Mouse (Mus musculus) neural tube, embryonic 14.5 days (tissue): ENCODE data around the gene Blmh. TPM values are rescaled to one million over a fixed set of nuclear protein-coding genes. Genes with fewer than 3 reads are reported as not detected.

Experiments
- ATAC-seq: fragments of 200-750 bp; cut with Nextera tagmentation; 2 replicates; pipeline ENCODE4 v1.8.0; 2017; ENCODE audit warnings: low read depth, mild to moderate bottlenecking, moderate TSS enrichment, moderate library complexity
- H3K27ac ChIP-seq: fragments of 300-500 bp; sonication (generic); 2 replicates; pipeline ENCODE4 v1.5.1; 2014; ENCODE audit warnings: low read depth, mild to moderate bottlenecking, control low read depth, low read length, moderate library complexity, mixed read lengths
- H3K27me3 ChIP-seq: fragments of 300-500 bp; sonication (generic); 2 replicates; pipeline ENCODE4 v1.6.1; 2014; ENCODE audit warnings: low read length; ENCODE audit not compliant: control insufficient read depth, insufficient read depth
- H3K36me3 ChIP-seq: fragments of 300-500 bp; sonication (generic); 2 replicates; pipeline ENCODE4 v1.6.1; 2014; ENCODE audit warnings: low read length, mixed read lengths; ENCODE audit not compliant: control insufficient read depth, insufficient read depth
- H3K4me1 ChIP-seq: fragments of 300-500 bp; sonication (generic); 2 replicates; pipeline ENCODE4 v1.6.1; 2014; ENCODE audit warnings: low read length; ENCODE audit not compliant: control insufficient read depth, insufficient read depth
- H3K4me2 ChIP-seq: fragments of 300-500 bp; sonication (generic); 2 replicates; pipeline ENCODE4 v1.6.1; 2014; ENCODE audit warnings: mild to moderate bottlenecking, low read depth, low read length, control low read depth
- H3K4me3 ChIP-seq: fragments of 300-500 bp; sonication (generic); 2 replicates; pipeline ENCODE4 v1.5.1; 2014; ENCODE audit warnings: low read depth, low read length, control low read depth, mixed read lengths
- H3K9ac ChIP-seq: fragments of 300-500 bp; sonication (generic); replicated peaks from 2 replicates; pipeline ENCODE4 v1.6.1; 2014; ENCODE audit warnings: low read depth, mild to moderate bottlenecking, control low read depth, low read length, mixed read lengths
- H3K9me3 ChIP-seq: fragments of 300-500 bp; sonication (generic); 2 replicates; pipeline ENCODE4 v1.6.1; 2016; ENCODE audit warnings: low read length; ENCODE audit not compliant: control insufficient read depth
- WGBS: fragments of 180-500 bp; shearing (Covaris S2); extraction: QIAGEN DNeasy Blood & Tissue Kit; methylation state at CpG from one replicate; pipeline ENCODE4 v1.1.7; 2014; 5-methylcytosine and 5-hydroxymethylcytosine counted together
- polyA plus RNA-seq: library from polyadenylated mRNA; unstranded; fragments of >200 nt; fragmentation: Nextera tagmentation; extraction: Ambion mirVana; gene quantifications from 2 replicates; pipeline ENCODE4 v1.2.1, GENCODE M21; 2014

Gene Blmh
- 117 and 135 TPM in 2 replicates for polyA plus RNA-seq

- no peak within 1 kb of the TSS for H3K9ac ChIP-seq
- H3K27ac ChIP-seq: no peak within 1 kb of the TSS
- no peak for ATAC-seq
- 89% methylated on average over 6 of the region's 6 CpGs for WGBS
- no peak within 1 kb of the TSS for H3K4me3 ChIP-seq
- no peak within 1 kb of the TSS for H3K4me2 ChIP-seq
- H3K27me3 ChIP-seq: no peaks in the 10 kb centered on the region
- no peaks in the 10 kb centered on the region for H3K36me3 ChIP-seq
- H3K9me3 ChIP-seq: no peaks in the 10 kb centered on the region
- no peaks in the 10 kb centered on the region for H3K4me1 ChIP-seq
These were observed at the start of gene Blmh for GRCm38 (mm10) chr11:76924759-76925236. TSS of gene Blmh (plus strand) at chr11:76924809.

GRCm38 (mm10) chr11:76879816-76880215 is 44.8 kb upstream of the Blmh start:
- 90% methylated on average over 5 of the region's 5 CpGs for WGBS
- H3K27ac ChIP-seq: no peak overlapping the region
- no peaks in the 10 kb centered on the region for H3K36me3 ChIP-seq
- no peaks in the 10 kb centered on the region for H3K4me1 ChIP-seq
- no peak for ATAC-seq
- H3K4me3 ChIP-seq: no peak overlapping the region
- H3K27me3 ChIP-seq: no peaks in the 10 kb centered on the region
- H3K9ac ChIP-seq: no peak overlapping the region
- H3K9me3 ChIP-seq: no peaks in the 10 kb centered on the region
- no peak overlapping the region for H3K4me2 ChIP-seq

- no peak for ATAC-seq
- Histone ChIP-seq H3K9me3 (no peaks in the 10 kb centered on the region), H3K4me3 (no peak overlapping the region), H3K27me3 (no peaks in the 10 kb centered on the region), H3K27ac (no peak overlapping the region), H3K4me2 (no peak overlapping the region), H3K9ac (no peak overlapping the region), H3K4me1 (no peaks in the 10 kb centered on the region), H3K36me3 (no peaks in the 10 kb centered on the region)
- WGBS: 65% methylated on average over 5 of the region's 5 CpGs
These were observed 40.2 kb upstream of the Blmh start for GRCm38 (mm10) chr11:76884451-76884850.

- H3K9me3 ChIP-seq: no peaks in the 10 kb centered on the region
- no peaks in the 10 kb centered on the region for H3K4me1 ChIP-seq
- ATAC-seq: no peak
- H3K36me3 ChIP-seq: no peaks in the 10 kb centered on the region
- H3K27ac ChIP-seq: no peak overlapping the region
- WGBS: 60% methylated on average over 10 of the region's 10 CpGs
- no peak overlapping the region for H3K4me2 ChIP-seq
- H3K27me3 ChIP-seq: no peaks in the 10 kb centered on the region
- H3K9ac ChIP-seq: no peak overlapping the region
- no peak overlapping the region for H3K4me3 ChIP-seq
These were observed 35.1 kb upstream of the Blmh start for GRCm38 (mm10) chr11:76889339-76890164.

GRCm38 (mm10) chr11:76891171-76891570 is 33.4 kb upstream of the Blmh start:
- H3K9me3 ChIP-seq: no peaks in the 10 kb centered on the region
- no peaks in the 10 kb centered on the region for H3K36me3 ChIP-seq
- no peaks in the 10 kb centered on the region for H3K27me3 ChIP-seq
- no peaks in the 10 kb centered on the region for H3K4me1 ChIP-seq
- H3K9ac ChIP-seq: no peak overlapping the region
- no peak overlapping the region for H3K27ac ChIP-seq
- ATAC-seq: no peak
- WGBS: 93% methylated on average over 7 of the region's 7 CpGs
- H3K4me3 ChIP-seq: no peak overlapping the region
- no peak overlapping the region for H3K4me2 ChIP-seq

- Histone ChIP-seq H3K9me3 (no peaks in the 10 kb centered on the region), H3K4me3 (no peak overlapping the region), H3K9ac (no peak overlapping the region), H3K27ac (no peak overlapping the region), H3K4me1 (no peaks in the 10 kb centered on the region), H3K36me3 (no peaks in the 10 kb centered on the region), H3K27me3 (no peaks in the 10 kb centered on the region), H3K4me2 (no peak overlapping the region)
- ATAC-seq: no peak
- 85% methylated on average over 4 of the region's 4 CpGs for WGBS
These were observed 32.8 kb upstream of the Blmh start for GRCm38 (mm10) chr11:76891738-76892349.

- Histone ChIP-seq H3K36me3 (no peaks in the 10 kb centered on the region), H3K4me1 (no peaks in the 10 kb centered on the region)
These were observed 31.6 kb upstream of the Blmh start for GRCm38 (mm10) chr11:76892972-76893371.

GRCm38 (mm10) chr11:76893570-76893969 is 31.0 kb upstream of the Blmh start:
- H3K4me1 ChIP-seq: no peaks in the 10 kb centered on the region
- no peak overlapping the region for H3K4me3 ChIP-seq
- no peak overlapping the region for H3K9ac ChIP-seq
- ATAC-seq: no peak
- no peaks in the 10 kb centered on the region for H3K27me3 ChIP-seq
- H3K27ac ChIP-seq: no peak overlapping the region
- H3K36me3 ChIP-seq: no peaks in the 10 kb centered on the region
- WGBS: 13% methylated on average over 4 of the region's 4 CpGs
- H3K9me3 ChIP-seq: no peaks in the 10 kb centered on the region
- H3K4me2 ChIP-seq: no peak overlapping the region

More at GRCm38 (mm10) chr11:76892972-76893371, 31.6 kb upstream of the Blmh start:
- Histone ChIP-seq H3K4me3 (no peak overlapping the region), H3K4me2 (no peak overlapping the region), H3K27me3 (no peaks in the 10 kb centered on the region), H3K27ac (no peak overlapping the region), H3K9me3 (no peaks in the 10 kb centered on the region), H3K9ac (no peak overlapping the region)
- ATAC-seq: no peak
- WGBS: 92% methylated on average over 3 of the region's 3 CpGs

- Histone ChIP-seq H3K27ac (no peak overlapping the region), H3K27me3 (no peaks in the 10 kb centered on the region), H3K4me1 (no peaks in the 10 kb centered on the region), H3K4me3 (no peak overlapping the region), H3K9ac (no peak overlapping the region), H3K4me2 (no peak overlapping the region), H3K9me3 (no peaks in the 10 kb centered on the region), H3K36me3 (no peaks in the 10 kb centered on the region)
- 34% methylated on average over 5 of the region's 5 CpGs for WGBS
- ATAC-seq: no peak
These were observed 30.4 kb upstream of the Blmh start for GRCm38 (mm10) chr11:76894240-76894639.
